Mouse (Mus musculus) ES-E14 (cell line): ENCODE results near the gene 1700014D04Rik.

ENCODE experiments used
- CHD2 ChIP-seq: IDR thresholded peaks from 2 replicates; pipeline ENCODE4 v1.6.1; 2014; ENCODE audit warnings: mild to moderate bottlenecking, low read depth, low read length, inconsistent platforms
- HCFC1 ChIP-seq: IDR thresholded peaks from 2 replicates; pipeline ENCODE4 v1.6.1; 2012; ENCODE audit warnings: low read length, inconsistent platforms, borderline replicate concordance; ENCODE audit not compliant: insufficient read depth
- MAFK ChIP-seq: IDR thresholded peaks from 2 replicates; pipeline ENCODE4 v1.6.1; 2014; ENCODE audit warnings: mild to moderate bottlenecking, low read depth, low read length, inconsistent platforms; ENCODE audit not compliant: insufficient read depth
- ZC3H11A ChIP-seq: IDR thresholded peaks from 2 replicates; pipeline ENCODE4 v1.6.1; 2012; ENCODE audit warnings: low read depth, mild to moderate bottlenecking, inconsistent platforms, low read length, borderline replicate concordance
- ZNF384 ChIP-seq: IDR thresholded peaks from 2 replicates; pipeline ENCODE4 v1.6.1; 2012; ENCODE audit warnings: low read depth, low read length, inconsistent platforms

- TF ChIP-seq ZC3H11A (no peak), MAFK (no peak), HCFC1 (no peak), CHD2 (no peak), ZNF384 (no peak)
Observed at GRCm38 (mm10) chr13:59782145-59782544, 35.6 kb upstream of the 1700014D04Rik start, which contains the start of gene Gm49354.
